Mouse (Mus musculus) forebrain, embryonic 10.5 days (tissue): ENCODE measurements around the gene Wdr11. TPM values are rescaled to one million over a fixed set of nuclear protein-coding genes. Genes with fewer than 3 reads are reported as not detected.
A peak's percentile ranks its signal among the peaks of the same experiment; 100 is the strongest.

ENCODE experiments used
- DNase-seq: peaks from one replicate; pipeline ENCODE4 v3.0.0-alpha.2; 2017; ENCODE audit warnings: low spot score; ENCODE audit errors: extremely low spot score
- H3K27ac ChIP-seq: fragments of 300-500 bp; sonication (generic); 2 replicates; pipeline ENCODE4 v1.5.1; 2016; ENCODE audit warnings: mild to moderate bottlenecking
- H3K27me3 ChIP-seq: fragments of 300-500 bp; sonication (generic); 2 replicates; pipeline ENCODE4 v1.6.1; 2016; ENCODE audit warnings: mild to moderate bottlenecking; ENCODE audit not compliant: poor library complexity, severe bottlenecking
- H3K36me3 ChIP-seq: fragments of 300-500 bp; sonication (generic); replicated peaks from 2 replicates; pipeline ENCODE4 v1.6.1; 2016; ENCODE audit warnings: mild to moderate bottlenecking, moderate library complexity
- H3K4me1 ChIP-seq: fragments of 300-500 bp; sonication (generic); 2 replicates; pipeline ENCODE4 v1.6.1; 2016
- H3K4me3 ChIP-seq: fragments of 300-500 bp; sonication (generic); 2 replicates; pipeline ENCODE4 v1.5.1; 2016; ENCODE audit warnings: mild to moderate bottlenecking, moderate library complexity
- H3K9me3 ChIP-seq: fragments of 300-500 bp; sonication (generic); 2 replicates; pipeline ENCODE4 v1.6.1; 2016; ENCODE audit warnings: mild to moderate bottlenecking, moderate library complexity
- WGBS: fragments of 180-500 bp; shearing (Covaris S2); methylation state at CpG from one replicate; pipeline ENCODE4 v1.1.7; 2016; 5-methylcytosine and 5-hydroxymethylcytosine counted together
- polyA plus RNA-seq: library from polyadenylated mRNA; unstranded; fragments of >200 nt; fragmentation: Nextera tagmentation; extraction: Ambion mirVana; gene quantifications from 2 replicates; pipeline ENCODE4 v1.2.1, GENCODE M21; 2016

Wdr11 gene
- 37.7 and 41.2 TPM in 2 replicates for polyA plus RNA-seq

DNA sequence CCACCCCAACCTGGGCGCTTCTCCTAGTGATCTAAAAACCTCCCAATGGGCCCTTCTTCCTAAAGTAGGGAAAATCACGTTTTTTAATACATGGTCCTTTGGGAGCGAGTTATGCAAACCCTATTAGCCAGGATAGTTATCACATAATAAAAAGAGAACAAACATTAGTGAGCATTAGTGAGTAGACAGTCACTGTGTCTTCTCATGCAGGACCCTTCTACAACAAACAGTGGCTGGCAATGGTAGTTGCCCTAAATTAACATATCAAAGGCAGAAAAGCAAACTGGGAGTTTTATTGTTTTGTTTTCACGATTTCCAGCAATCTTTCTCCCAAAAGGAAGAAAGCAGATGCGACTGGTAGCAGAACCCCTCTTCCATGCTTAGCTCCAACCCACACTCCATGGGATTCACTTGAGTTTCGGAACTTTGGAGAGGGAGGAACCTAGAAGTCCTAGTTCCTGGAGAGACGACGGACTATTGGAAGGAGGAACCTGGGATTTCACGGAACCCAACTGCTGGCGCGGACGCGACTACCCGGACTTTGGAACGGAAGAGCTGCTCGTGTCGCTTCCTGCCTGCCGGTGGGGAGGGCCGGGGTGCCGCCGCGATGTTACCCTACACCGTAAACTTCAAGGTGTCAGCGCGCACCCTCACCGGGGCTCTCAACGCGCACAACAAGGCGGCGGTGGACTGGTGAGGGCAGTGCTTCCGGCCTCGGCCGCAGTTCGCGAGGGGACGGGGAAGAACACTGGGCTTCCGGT lies at the start of gene Wdr11:
Gene Wdr11 (plus strand): TSS at position 493 of the 761 bp plus-strand sequence.
- 4% methylated on average over 37 of the region's 37 CpGs for WGBS
- H3K27me3 ChIP-seq, result no peaks in the 10 kb centered on the region
- H3K9me3 ChIP-seq, result no peaks in the 10 kb centered on the region
- peak within 1 kb of the TSS; percentile 96 for H3K27ac ChIP-seq
- H3K4me3 ChIP-seq, result peak within 1 kb of the TSS; percentile 80
- DNase-seq, result peak; percentile 74
- H3K36me3 ChIP-seq, result peaks cover 3% of the 10 kb centered on the region; the same call in 1 of the 2 replicates
- H3K4me1 ChIP-seq, result peaks cover 16% of the 10 kb centered on the region

DNA sequence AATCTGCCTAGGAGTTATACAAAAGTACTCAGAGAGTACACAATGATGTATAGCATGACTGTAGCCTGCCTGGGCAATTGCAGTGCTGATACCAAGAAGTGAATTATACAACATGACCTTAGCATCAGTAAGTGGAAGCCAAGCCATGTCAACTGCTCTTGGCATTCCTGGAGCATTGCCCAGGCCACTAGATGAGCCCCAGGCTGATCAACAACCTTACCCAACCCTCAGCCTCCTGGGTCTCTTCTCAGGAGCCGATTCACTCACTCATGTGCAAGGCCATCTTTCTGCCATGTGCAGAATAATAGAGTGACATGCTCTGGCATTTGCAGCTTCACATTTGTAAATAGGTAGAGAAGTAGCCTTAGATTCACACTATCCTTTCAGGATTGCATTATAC lies 24.1 kb upstream of the Wdr11 start:
- WGBS, result 83% methylated on average over 1 of the region's 1 CpGs
- Histone ChIP-seq H3K27ac (no peak overlapping the region), H3K4me1 (peaks cover 18% of the 10 kb centered on the region), H3K4me3 (no peak overlapping the region), H3K36me3 (no peaks in the 10 kb centered on the region), H3K27me3 (no peaks in the 10 kb centered on the region), H3K9me3 (0 out of 2 replicates have a peak, but pooled peaks cover 3% of the 10 kb centered on the region)
- DNase-seq, result no peak

DNA sequence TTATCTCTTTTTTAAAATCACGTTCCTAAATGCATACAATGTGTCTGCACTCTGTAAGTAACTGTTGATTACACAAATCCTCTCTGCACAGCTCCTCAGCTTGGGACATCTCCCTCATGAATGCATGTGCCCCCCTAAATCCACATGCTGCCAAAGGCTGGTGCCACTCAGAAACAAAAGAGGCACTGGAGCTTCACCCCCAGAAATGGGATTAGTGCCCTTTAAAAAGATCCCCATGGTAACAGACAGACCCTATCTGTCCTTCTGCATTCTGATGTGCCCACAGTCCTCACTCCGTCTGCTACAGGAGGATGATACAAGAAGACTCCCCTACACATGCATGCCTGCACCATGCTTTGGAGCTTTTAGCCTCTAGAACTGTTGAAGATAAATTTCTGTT lies 23.3 kb upstream of the Wdr11 start:
- no peak for DNase-seq
- 18% methylated on average over 2 of the region's 2 CpGs for WGBS
- H3K27me3 ChIP-seq, result no peaks in the 10 kb centered on the region
- H3K27ac ChIP-seq, result 0 out of 2 replicates have a peak overlapping the region, but pooled peaks have one; percentile 20
- no peak overlapping the region for H3K4me3 ChIP-seq
- H3K4me1 ChIP-seq, result peaks cover 18% of the 10 kb centered on the region
- H3K9me3 ChIP-seq, result 0 out of 2 replicates have a peak, but pooled peaks cover 3% of the 10 kb centered on the region
- no peaks in the 10 kb centered on the region for H3K36me3 ChIP-seq

DNA sequence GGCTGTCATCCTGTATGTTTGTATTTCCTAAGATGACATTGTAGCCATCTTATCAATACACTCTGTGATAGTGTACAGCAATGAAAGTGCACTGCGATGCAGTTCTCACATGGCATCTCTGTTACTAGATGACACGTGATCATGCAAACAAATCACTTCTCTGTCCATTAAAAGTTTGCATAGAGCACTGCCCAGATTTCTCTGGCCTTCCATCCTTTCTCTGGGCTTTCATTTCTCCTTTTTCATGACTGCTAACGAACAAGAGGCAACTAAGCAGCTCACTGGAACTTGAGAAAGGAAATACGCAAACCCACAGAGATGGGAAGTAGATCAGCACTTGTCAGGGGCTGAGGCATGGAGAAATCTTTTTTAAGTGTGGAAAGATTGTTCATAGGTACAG lies 17.2 kb upstream of the Wdr11 start:
- H3K9me3 ChIP-seq, result no peaks in the 10 kb centered on the region
- H3K4me3 ChIP-seq, result no peak overlapping the region
- no peak for DNase-seq
- no peaks in the 10 kb centered on the region; the same call in 1 of the 2 replicates for H3K27me3 ChIP-seq
- 80% methylated on average over 4 of the region's 4 CpGs for WGBS
- H3K4me1 ChIP-seq, result peaks cover 7% of the 10 kb centered on the region
- H3K36me3 ChIP-seq, result no peaks in the 10 kb centered on the region
- H3K27ac ChIP-seq, result no peak overlapping the region

DNA sequence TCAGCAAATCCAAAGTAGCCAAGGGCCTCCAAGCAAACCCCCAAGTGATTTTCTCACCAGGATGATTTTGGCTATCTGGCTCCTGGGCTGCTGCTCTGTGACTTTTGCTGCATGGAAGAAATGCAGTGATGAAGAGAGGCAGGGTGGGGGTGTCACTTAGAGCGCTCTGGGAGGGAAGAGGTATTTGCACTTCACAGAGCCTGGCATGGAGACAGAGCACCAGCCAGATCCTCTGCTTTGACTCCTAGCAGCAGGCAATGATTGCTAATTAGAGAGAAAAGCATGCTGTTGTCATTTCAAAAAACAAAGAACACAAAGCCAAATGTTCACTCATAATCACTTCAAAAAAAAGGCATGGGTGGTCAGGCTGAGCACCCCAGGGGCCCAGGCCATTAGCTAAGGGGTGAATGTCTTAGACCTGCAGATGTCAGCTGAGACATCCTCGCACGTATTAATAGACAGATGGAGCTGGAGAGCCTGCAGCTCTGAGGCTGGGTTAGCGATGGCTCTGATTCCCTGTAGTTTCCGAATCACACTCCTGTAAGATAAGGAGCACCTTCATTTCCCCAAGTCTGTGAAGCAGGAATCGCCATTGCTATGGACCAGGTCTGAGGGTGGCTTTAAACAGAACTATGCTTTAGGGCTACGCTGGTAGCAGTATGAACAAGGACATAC lies 16.4 kb upstream of the Wdr11 start:
- H3K27ac ChIP-seq, result no peak overlapping the region
- 27% methylated on average over 7 of the region's 7 CpGs for WGBS

DNA sequence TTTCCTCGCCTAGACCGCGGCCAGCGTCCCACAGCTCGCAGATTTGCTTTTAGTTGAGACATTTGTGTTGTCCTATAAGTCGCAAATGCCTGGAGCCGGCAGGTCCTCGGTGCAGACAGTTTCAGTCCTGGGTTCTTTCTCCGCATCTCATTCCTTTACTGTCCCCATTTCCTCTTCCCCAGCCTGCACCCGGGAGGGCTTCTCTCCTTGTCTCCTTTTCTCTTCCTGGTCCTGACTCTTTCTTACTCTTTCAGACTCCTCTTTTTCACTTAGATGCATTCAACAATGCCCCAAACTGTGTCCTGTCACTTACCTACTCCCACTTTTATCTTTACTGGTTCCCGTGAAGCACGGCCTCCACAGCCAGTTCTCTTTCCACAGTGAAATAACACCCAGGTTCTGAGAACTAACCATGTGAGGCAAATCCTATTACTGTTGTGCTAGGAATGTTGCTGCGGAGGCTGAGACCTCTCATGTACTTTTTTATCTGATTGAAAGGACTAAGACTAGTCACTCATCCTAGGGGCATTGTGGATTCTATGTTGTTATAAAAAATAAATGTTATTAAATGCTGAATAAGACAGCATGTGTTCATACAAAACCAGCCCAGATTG lies 576 bp downstream of the Wdr11 start:
- no peak for DNase-seq
- peak overlapping the region; percentile 80 for H3K4me3 ChIP-seq
- H3K27ac ChIP-seq, result peak overlapping the region; percentile 96
- no peaks in the 10 kb centered on the region for H3K27me3 ChIP-seq
- peaks cover 16% of the 10 kb centered on the region for H3K4me1 ChIP-seq
- peaks cover 9% of the 10 kb centered on the region for H3K36me3 ChIP-seq
- WGBS, result 2% methylated on average over 13 of the region's 13 CpGs
- no peaks in the 10 kb centered on the region for H3K9me3 ChIP-seq

More for the DNA sequence above, 16.4 kb upstream of the Wdr11 start:
- Histone ChIP-seq H3K4me3 (no peak overlapping the region), H3K4me1 (peaks cover 7% of the 10 kb centered on the region), H3K27me3 (no peaks in the 10 kb centered on the region; the same call in 1 of the 2 replicates), H3K9me3 (no peaks in the 10 kb centered on the region), H3K36me3 (no peaks in the 10 kb centered on the region)
- DNase-seq, result no peak

DNA sequence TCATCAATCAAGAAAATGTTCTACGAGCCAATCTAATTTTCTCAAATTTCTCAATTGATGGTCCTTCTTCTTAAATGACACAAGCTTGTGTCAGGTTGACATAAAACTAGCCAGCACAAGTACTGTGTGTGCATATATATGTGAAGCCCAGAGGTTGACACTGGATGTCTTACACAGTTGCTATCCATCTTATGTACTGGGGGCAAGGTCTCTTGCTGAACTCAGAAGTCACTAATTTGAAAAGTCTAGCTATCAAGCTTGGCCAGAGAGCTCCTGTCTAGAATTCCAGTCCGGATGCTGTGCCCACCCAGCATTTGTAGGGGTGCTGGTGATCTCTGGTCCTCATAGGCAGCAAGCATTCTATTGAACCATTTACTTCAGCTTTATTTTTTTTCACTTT lies 5.5 kb downstream of the Wdr11 start:
- H3K27ac ChIP-seq, result no peak overlapping the region
- peaks cover 44% of the 10 kb centered on the region for H3K36me3 ChIP-seq
- 89% methylated on average over 2 of the region's 2 CpGs for WGBS
- H3K4me1 ChIP-seq, result peaks cover 9% of the 10 kb centered on the region; the same call in 1 of the 2 replicates
- DNase-seq, result no peak
- no peak overlapping the region for H3K4me3 ChIP-seq
- H3K9me3 ChIP-seq, result no peaks in the 10 kb centered on the region
- no peaks in the 10 kb centered on the region for H3K27me3 ChIP-seq

DNA sequence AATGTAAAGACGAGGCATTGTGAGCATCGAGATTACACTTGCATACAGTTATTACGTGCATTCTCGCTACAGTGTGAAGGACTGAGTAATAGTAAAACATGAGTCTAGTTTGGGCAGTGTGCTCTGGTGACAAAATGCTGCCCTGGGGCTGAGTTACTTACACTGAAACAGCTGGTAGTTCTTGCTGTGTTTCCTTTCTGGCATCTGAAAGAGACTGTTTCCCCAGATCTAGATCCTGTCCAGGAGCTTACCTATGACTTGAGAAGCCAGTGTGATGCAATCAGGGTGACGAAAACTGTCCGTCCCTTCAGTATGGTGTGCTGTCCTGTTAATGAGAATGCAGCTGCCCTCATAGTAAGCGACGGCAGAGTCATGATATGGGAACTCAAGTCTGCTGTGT lies 14.6 kb downstream of the Wdr11 start:
- H3K27me3 ChIP-seq, result no peaks in the 10 kb centered on the region
- H3K4me3 ChIP-seq, result no peak overlapping the region
- no peak for DNase-seq
- H3K4me1 ChIP-seq, result no peaks in the 10 kb centered on the region
- WGBS, result 94% methylated on average over 8 of the region's 8 CpGs
- H3K36me3 ChIP-seq, result peaks cover 94% of the 10 kb centered on the region
- no peak overlapping the region for H3K27ac ChIP-seq
- no peaks in the 10 kb centered on the region for H3K9me3 ChIP-seq

DNA sequence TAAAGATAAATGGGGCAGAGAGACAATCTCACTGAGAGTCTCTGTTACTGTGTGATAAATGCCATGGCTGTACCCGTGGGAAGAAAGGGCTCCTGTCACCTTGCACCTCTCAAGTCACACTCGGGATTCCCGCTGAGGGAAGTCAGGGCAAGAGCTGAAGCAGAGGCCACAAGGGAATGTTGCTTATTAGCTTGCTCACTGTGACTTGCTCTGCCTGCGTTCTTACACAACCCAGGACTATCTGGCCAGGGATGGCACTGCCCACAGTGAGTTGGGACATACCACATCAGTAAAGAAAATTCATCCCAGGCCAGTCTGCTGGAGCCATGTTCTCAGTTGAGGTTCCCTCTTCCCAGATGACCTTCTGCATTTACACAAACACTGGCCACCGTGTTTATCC lies 29.5 kb downstream of the Wdr11 start:
- no peak for DNase-seq
- Histone ChIP-seq H3K9me3 (no peaks in the 10 kb centered on the region), H3K4me3 (no peak overlapping the region), H3K4me1 (no peaks in the 10 kb centered on the region), H3K27ac (no peak overlapping the region), H3K36me3 (peaks cover 80% of the 10 kb centered on the region), H3K27me3 (no peaks in the 10 kb centered on the region)
- 93% methylated on average over 5 of the region's 5 CpGs for WGBS

DNA sequence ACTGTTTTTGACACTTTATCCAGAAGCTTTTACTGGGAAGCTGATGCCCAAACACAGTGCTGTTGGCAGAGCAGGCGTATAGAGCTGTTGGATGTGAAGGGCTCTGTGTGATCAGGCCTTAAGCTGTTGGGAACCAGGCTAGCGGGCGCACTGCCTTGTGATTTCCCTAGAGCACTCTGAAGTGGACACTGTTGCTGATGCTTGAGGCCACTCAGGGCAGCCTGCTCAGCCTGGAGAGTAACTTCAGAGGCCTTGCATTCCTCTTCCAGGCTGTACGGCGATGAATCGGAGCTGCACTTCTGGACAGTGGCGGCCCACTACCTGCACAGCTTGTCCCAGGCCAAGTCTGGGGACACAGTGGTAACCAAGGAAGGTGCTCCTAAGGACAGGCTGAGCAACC lies 38.7 kb downstream of the Wdr11 start:
- Histone ChIP-seq H3K27me3 (no peaks in the 10 kb centered on the region), H3K4me1 (no peaks in the 10 kb centered on the region), H3K36me3 (peaks cover 96% of the 10 kb centered on the region), H3K4me3 (no peak overlapping the region), H3K9me3 (no peaks in the 10 kb centered on the region), H3K27ac (no peak overlapping the region)
- 94% methylated on average over 7 of the region's 7 CpGs for WGBS
- DNase-seq, result no peak

DNA sequence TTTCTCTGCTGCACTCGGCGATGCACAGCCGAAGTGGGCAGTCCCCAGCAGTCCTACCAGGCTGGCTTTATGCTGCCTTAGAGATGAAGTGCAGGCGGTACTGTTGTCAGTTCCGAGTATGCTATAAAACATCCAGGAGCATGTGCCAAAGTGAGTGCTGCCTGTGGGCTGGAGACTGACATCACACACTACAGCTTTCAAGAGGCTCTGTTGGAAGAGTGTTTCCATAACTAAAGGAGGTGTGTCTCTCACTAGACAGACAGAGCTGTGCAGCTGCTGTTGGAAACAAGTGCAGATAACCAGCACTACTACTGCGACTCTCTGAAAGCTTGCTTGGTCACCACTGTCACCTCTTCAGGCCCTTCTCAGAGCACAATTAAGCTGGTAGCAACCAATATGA lies 39.8 kb downstream of the Wdr11 start:
- WGBS, result 96% methylated on average over 6 of the region's 6 CpGs
- no peaks in the 10 kb centered on the region for H3K4me1 ChIP-seq
- peaks cover 94% of the 10 kb centered on the region for H3K36me3 ChIP-seq
- no peaks in the 10 kb centered on the region for H3K27me3 ChIP-seq
- H3K4me3 ChIP-seq, result no peak overlapping the region
- no peak overlapping the region for H3K27ac ChIP-seq
- H3K9me3 ChIP-seq, result no peaks in the 10 kb centered on the region
- DNase-seq, result no peak

DNA sequence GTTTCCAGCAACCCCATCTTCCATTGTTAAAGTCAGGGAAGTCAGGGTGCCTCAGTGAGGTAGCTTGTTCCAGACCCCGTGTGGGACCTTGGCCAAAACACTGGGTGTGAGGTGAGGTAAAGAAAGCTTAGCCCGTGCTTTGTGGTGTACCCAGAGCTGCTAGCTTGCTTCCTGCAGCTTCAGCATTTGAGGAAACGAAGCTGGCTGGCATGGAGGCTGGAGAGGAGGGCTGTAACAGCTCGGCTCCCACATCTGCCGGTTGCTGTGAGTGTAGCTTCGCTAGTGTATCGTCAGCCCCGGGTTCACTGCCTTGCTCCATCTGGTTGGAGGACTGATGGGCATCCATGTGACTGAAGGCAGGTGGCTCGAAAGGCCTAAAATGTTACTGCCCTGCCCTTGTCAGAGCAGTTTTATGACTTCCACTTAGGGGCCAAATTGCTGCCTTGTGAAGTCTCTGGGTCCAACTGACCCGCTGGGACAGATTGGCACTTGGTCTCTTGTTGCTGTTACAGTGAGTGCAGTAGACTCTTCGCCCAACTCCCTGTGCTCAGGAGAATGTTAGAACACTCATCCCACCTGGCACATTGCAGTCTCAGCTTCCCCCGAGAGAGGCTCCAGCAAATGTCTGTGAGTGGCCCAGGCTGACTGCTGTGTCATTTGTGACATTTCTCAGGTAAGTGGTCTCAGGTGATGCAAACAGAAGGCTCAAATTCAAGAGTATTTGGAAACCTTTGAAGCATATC lies 44.4 kb downstream of the Wdr11 start:
- Histone ChIP-seq H3K27ac (no peak overlapping the region), H3K4me3 (no peak overlapping the region), H3K9me3 (no peaks in the 10 kb centered on the region), H3K36me3 (peaks cover 61% of the 10 kb centered on the region), H3K27me3 (no peaks in the 10 kb centered on the region), H3K4me1 (peaks cover 16% of the 10 kb centered on the region; the same call in 1 of the 2 replicates)
- WGBS, result 92% methylated on average over 12 of the region's 12 CpGs
- no peak for DNase-seq
